In genomic region chr9:52678179-52678838, GRCm38 (mm10) we compare ENCODE assay signal across 9 mouse cellular contexts. TPM values are rescaled to one million over a fixed set of nuclear protein-coding genes. Genes with fewer than 3 reads are reported as not detected.
DNase-seq lines count a peak whose midpoint lies in the region; ATAC-seq and TF ChIP-seq lines count a peak whose summit lies in the region.
"Had no signal": no experiment of that assay in that cellular context is flagged by ENCODE, and none has a peak within 500 bp of the region (broad histone marks: within the 10 kb centered on the region; RNA-seq: fewer than 3 reads in every experiment).

No protein-coding gene starts in this region.

- peaks cover 5% of the 10 kb centered on the region; the same call in 1 of the 2 replicates for H3K4me1 ChIP-seq in kidney, embryonic 14.5 days (ENCODE audit: control insufficient read depth, insufficient read depth, low read length)
- H3K4me1 ChIP-seq in kidney, adult 2 months (ENCODE audit: control insufficient read depth, insufficient read depth, low read length) = no peaks in the 10 kb centered on the region
- peaks cover 15% of the 10 kb centered on the region for H3K4me1 ChIP-seq in neural tube, embryonic 14.5 days (ENCODE audit: control insufficient read depth, insufficient read depth, low read length)

- no peaks in the 10 kb centered on the region for H3K36me3 ChIP-seq in kidney, embryonic 14.5 days (ENCODE audit: control insufficient read depth, insufficient read depth, low read length)
- H3K36me3 ChIP-seq in kidney, adult 2 months (ENCODE audit: control insufficient read depth, insufficient read depth, low read length) = no peaks in the 10 kb centered on the region
- H3K36me3 ChIP-seq in neural tube, embryonic 14.5 days (ENCODE audit: control insufficient read depth, insufficient read depth, low read length) = no peaks in the 10 kb centered on the region
- H3K36me3 ChIP-seq: G1E had no signal

- peak overlapping the region; percentile 72 for H3K4me2 ChIP-seq in kidney, embryonic 14.5 days (replicated peaks; ENCODE audit: low read depth, low read length)
- H3K4me2 ChIP-seq in neural tube, embryonic 14.5 days (ENCODE audit: low read depth, low read length) = peak overlapping the region; percentile 80

- no peak for TF ChIP-seq POLR2A in kidney, adult 2 months (IDR thresholded peaks at IDR 0.05; ENCODE audit: low read depth, low read length)

- no peak overlapping the region for H3K27ac ChIP-seq in kidney, embryonic 14.5 days (ENCODE audit: low read depth, low read length)
- H3K27ac ChIP-seq in kidney, adult 2 months (ENCODE audit: insufficient read depth, low read depth, low read length) = no peak overlapping the region
- H3K27ac ChIP-seq in neural tube, embryonic 14.5 days (ENCODE audit: low read depth, low read length) = peak overlapping the region; percentile 79

- DNase-seq in kidney, adult 2 months = no peak
- DNase-seq in cerebellum, postnatal 14 days = peak; percentile 35 to 40
- DNase-seq in frontal cortex, postnatal 25 days (ENCODE audit: low spot score in 2 of 2) = peak; percentile 16 to 25
- DNase-seq in left cerebral cortex, adult 8-10 months (ENCODE audit: low spot score in 2 of 2) = peak; percentile 12 to 39
- no peak for DNase-seq in urinary bladder, postnatal 36 days (ENCODE audit: low spot score in 2 of 2)
- DNase-seq in natural killer cell, adult 2 months (ENCODE audit: low spot score in 2 of 2) = no peak

- no peak overlapping the region for H3K9ac ChIP-seq in kidney, embryonic 14.5 days (ENCODE audit: low read depth, low read length)
- peak overlapping the region; percentile 80 for H3K9ac ChIP-seq in neural tube, embryonic 14.5 days (replicated peaks; ENCODE audit: low read depth, low read length)

- H3K27me3 ChIP-seq in kidney, embryonic 14.5 days (ENCODE audit: control insufficient read depth, insufficient read depth, low read length) = peaks cover 36% of the 10 kb centered on the region
- no peaks in the 10 kb centered on the region for H3K27me3 ChIP-seq in kidney, adult 2 months (replicated peaks; ENCODE audit: control insufficient read depth, insufficient read depth, low read length)
- peaks cover 8% of the 10 kb centered on the region; the same call in 1 of the 2 replicates for H3K27me3 ChIP-seq in neural tube, embryonic 14.5 days (ENCODE audit: control insufficient read depth, insufficient read depth, low read length)

- ATAC-seq in kidney, embryonic 14.5 days (ENCODE audit: low FRiP score, low TSS enrichment) = no peak
- peak; percentile 10; the same call in 1 of the 2 replicates for ATAC-seq in neural tube, embryonic 14.5 days (ENCODE audit: low read depth)

- TF ChIP-seq CTCF in kidney, adult 2 months (conservative IDR thresholded peaks at IDR 0.05; ENCODE audit: insufficient read depth, insufficient read length, low read depth, low read length) = no peak

- no peaks in the 10 kb centered on the region for H3K9me3 ChIP-seq in kidney, embryonic 14.5 days (ENCODE audit: control insufficient read depth, low read length)
- no peaks in the 10 kb centered on the region for H3K9me3 ChIP-seq in neural tube, embryonic 14.5 days (ENCODE audit: control insufficient read depth, low read length)
- H3K9me3 ChIP-seq: G1E had no signal

- H3K4me3 ChIP-seq in kidney, embryonic 14.5 days (ENCODE audit: low read length) = peak overlapping the region; percentile 42
- H3K4me3 ChIP-seq in kidney, adult 2 months (ENCODE audit: insufficient read depth, low read depth, low read length) = no peak overlapping the region
- peak overlapping the region; percentile 64 for H3K4me3 ChIP-seq in neural tube, embryonic 14.5 days (ENCODE audit: low read depth, low read length)

- WGBS in kidney, embryonic 14.5 days = under 1% methylated on average over 28 of the region's 28 CpGs
- WGBS in kidney, adult 2 months = 1% methylated on average over 28 of the region's 28 CpGs
- 1% methylated on average over 28 of the region's 28 CpGs for WGBS in neural tube, embryonic 14.5 days

RNA-seq across cellular contexts. Expression of gene AI593442, which starts 1.3 kb away (rescaled TPM):
- polyA plus RNA-seq in kidney, embryonic 14.5 days (2014; fragmentation: Nextera tagmentation; extraction: Ambion mirVana) = 0.50 and 0.60 TPM in 2 replicates
- 0.01 and 0.03 TPM in 2 replicates for polyA plus RNA-seq in kidney, adult 2 months (2012; rRNA removed)
- total RNA-seq in left cerebral cortex, adult 8-10 months (2022) = 100 to 1,000 TPM; 147 to 184 (median 158) TPM
- 69.3 and 94.9 TPM in 2 replicates for polyA plus RNA-seq in neural tube, embryonic 14.5 days (2014; fragmentation: Nextera tagmentation; extraction: Ambion mirVana)
- polyA plus RNA-seq: G1E had no signal

Comparison
In these comparisons a context has a peak if more than half of its experiments do, and no peak if none do; other contexts are left out.
1. DNase-seq: peak in cerebellum, postnatal 14 days (2 of 2), frontal cortex, postnatal 25 days (2 of 2) and left cerebral cortex, adult 8-10 months (2 of 2); none in kidney, adult 2 months (single experiment), urinary bladder, postnatal 36 days (0 of 2) and natural killer cell, adult 2 months (0 of 2).
2. RNA of gene AI593442, which starts 1.3 kb away (polyA plus RNA-seq): 69.3 to 94.9 TPM in neural tube, embryonic 14.5 days; 0.50 to 0.60 TPM in kidney, embryonic 14.5 days and 0.01 to 0.03 TPM in kidney, adult 2 months; every median in the first group is over 10 times any median in the second.